Mouse (Mus musculus) intestine, postnatal 0 days (tissue): ENCODE results near the gene Lrrc4c. TPM values are rescaled to one million over a fixed set of nuclear protein-coding genes. Genes with fewer than 3 reads are reported as not detected.
A peak's percentile ranks its signal among the peaks of the same experiment; 100 is the strongest.

Experiments used
- ATAC-seq: fragments of 200-750 bp; cut with Nextera tagmentation; 2 replicates; pipeline ENCODE4 v1.8.0; 2017; ENCODE audit warnings: mild to moderate bottlenecking, moderate TSS enrichment, moderate library complexity
- H3K27ac ChIP-seq: fragments of 300-500 bp; sonication (generic); 2 replicates; pipeline ENCODE4 v1.5.1; 2014; ENCODE audit warnings: mild to moderate bottlenecking, low read depth, low read length, moderate library complexity
- H3K27me3 ChIP-seq: fragments of 300-500 bp; sonication (generic); replicated peaks from 2 replicates; pipeline ENCODE4 v1.6.1; 2014; ENCODE audit warnings: low read length, mixed read lengths; ENCODE audit not compliant: control insufficient read depth, insufficient read depth
- H3K36me3 ChIP-seq: fragments of 300-500 bp; sonication (generic); 2 replicates; pipeline ENCODE4 v1.6.1; 2014; ENCODE audit warnings: mild to moderate bottlenecking, moderate library complexity; ENCODE audit not compliant: control insufficient read depth, insufficient read depth
- H3K4me1 ChIP-seq: fragments of 300-500 bp; sonication (generic); replicated peaks from 2 replicates; pipeline ENCODE4 v1.6.1; 2014; ENCODE audit warnings: antibody characterized with exemption, low read length, mixed read lengths; ENCODE audit not compliant: control insufficient read depth, insufficient read depth
- H3K4me2 ChIP-seq: fragments of 300-500 bp; sonication (generic); replicated peaks from 2 replicates; pipeline ENCODE4 v1.6.1; 2014; ENCODE audit warnings: low read depth, mild to moderate bottlenecking, moderate library complexity
- H3K4me3 ChIP-seq: fragments of 300-500 bp; sonication (generic); 2 replicates; pipeline ENCODE4 v1.5.1; 2014; ENCODE audit warnings: low read depth, low read length
- H3K9ac ChIP-seq: fragments of 300-500 bp; sonication (generic); 2 replicates; pipeline ENCODE4 v1.6.1; 2014; ENCODE audit warnings: mild to moderate bottlenecking, low read depth, low read length
- H3K9me3 ChIP-seq: fragments of 300-500 bp; sonication (generic); 2 replicates; pipeline ENCODE4 v1.6.1; 2016; ENCODE audit warnings: mixed run types; ENCODE audit not compliant: control insufficient read depth
- CTCF ChIP-seq: sonication (generic); IDR thresholded peaks from 2 replicates; pipeline ENCODE4 v1.5.1; 2016; ENCODE audit warnings: low read depth, mild to moderate bottlenecking, control low read depth, antibody characterized with exemption, moderate library complexity
- WGBS: fragments of 180-500 bp; shearing (Covaris S2); extraction: QIAGEN DNeasy Blood & Tissue Kit; methylation state at CpG from one replicate; pipeline ENCODE4 v1.1.7; 2014; 5-methylcytosine and 5-hydroxymethylcytosine counted together
- polyA plus RNA-seq: library from polyadenylated mRNA; unstranded; fragments of >200 nt; fragmentation: Nextera tagmentation; extraction: Ambion mirVana; gene quantifications from 2 replicates; pipeline ENCODE4 v1.2.1, GENCODE M21; 2015

The Lrrc4c gene
- polyA plus RNA-seq, 1 experiment from 2014 or later: 1.2 TPM

DNA sequence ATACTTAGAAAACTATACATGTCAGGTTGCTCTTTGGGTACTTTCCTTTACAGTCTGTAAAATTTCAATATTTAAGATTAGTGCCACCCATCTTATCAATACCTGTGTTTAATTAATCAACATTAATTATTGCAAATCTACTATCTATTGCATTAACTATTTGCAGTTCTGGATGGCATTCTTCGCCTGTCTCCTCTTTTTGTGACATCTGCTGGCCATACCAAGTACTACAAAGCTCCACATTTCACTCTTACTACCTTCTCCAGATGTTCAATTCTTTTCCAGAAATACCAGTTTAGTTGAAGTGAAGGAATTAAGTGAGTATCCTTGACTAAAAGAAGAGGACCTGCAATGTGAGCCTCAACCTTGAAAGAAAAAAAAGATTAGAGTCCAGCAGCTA is 1.4 kb upstream of the Lrrc4c start:
- H3K36me3 ChIP-seq: no peaks in the 10 kb centered on the region
- no peak overlapping the region for H3K4me3 ChIP-seq
- WGBS: 33% methylated on average over 1 of the region's 1 CpGs
- H3K27ac ChIP-seq: no peak overlapping the region
- H3K27me3 ChIP-seq: no peaks in the 10 kb centered on the region
- no peak overlapping the region for H3K4me2 ChIP-seq
- ATAC-seq: no peak
- peak; percentile 23; the same call in 1 of the 2 replicates for TF ChIP-seq CTCF
- no peak overlapping the region for H3K9ac ChIP-seq
- H3K4me1 ChIP-seq: no peaks in the 10 kb centered on the region; the same call in 1 of the 2 replicates
- no peaks in the 10 kb centered on the region for H3K9me3 ChIP-seq

DNA sequence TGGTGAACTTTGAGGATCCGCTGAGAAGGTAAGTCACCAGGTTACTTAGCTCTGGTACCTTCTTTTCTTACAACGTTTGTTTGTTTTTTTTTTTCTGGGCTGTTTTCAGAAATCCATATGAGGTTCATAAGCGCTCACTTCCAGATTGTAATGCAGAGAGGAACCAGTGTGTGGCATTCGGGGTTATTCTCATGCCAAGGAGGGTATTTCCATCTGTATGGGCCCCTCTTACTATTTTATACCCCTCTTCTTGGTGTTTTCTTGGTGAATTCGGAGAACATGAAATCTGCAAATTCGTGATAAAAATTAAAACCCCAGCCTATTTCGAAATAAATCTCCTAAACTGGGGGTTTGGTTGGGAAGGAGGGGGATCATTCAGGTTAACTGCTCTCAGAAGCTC is 587 bp downstream of the Lrrc4c start:
- H3K9ac ChIP-seq: no peak overlapping the region
- no peak for ATAC-seq
- no peaks in the 10 kb centered on the region; the same call in 1 of the 2 replicates for H3K4me1 ChIP-seq
- H3K36me3 ChIP-seq: no peaks in the 10 kb centered on the region
- no peak for TF ChIP-seq CTCF
- H3K4me3 ChIP-seq: no peak overlapping the region
- H3K4me2 ChIP-seq: no peak overlapping the region
- no peaks in the 10 kb centered on the region for H3K9me3 ChIP-seq
- H3K27me3 ChIP-seq: no peaks in the 10 kb centered on the region
- H3K27ac ChIP-seq: no peak overlapping the region
- 35% methylated on average over 7 of the region's 7 CpGs for WGBS

DNA sequence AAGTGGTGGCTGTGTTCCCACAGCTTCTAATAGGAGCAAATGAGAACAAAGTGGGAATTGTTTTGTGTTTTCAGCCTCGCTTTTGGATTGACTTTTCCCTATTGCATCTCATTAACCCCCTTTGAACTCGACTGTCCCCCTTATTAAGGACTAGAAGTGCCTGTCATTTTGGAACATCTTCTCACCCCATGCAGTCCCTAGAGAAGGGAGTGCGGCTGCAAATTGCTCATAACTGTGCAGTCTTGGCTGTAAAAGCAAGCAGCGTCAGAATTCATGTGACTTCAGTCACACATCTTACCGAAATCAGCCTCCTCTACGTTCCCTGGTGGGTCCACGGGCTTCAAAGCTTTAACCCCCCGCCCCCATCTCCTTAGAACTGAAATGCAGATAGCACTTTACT is 1.2 kb downstream of the Lrrc4c start:
- no peaks in the 10 kb centered on the region for H3K36me3 ChIP-seq
- H3K9ac ChIP-seq: no peak overlapping the region
- TF ChIP-seq CTCF: no peak
- no peak overlapping the region for H3K4me2 ChIP-seq
- H3K4me1 ChIP-seq: no peaks in the 10 kb centered on the region; the same call in 1 of the 2 replicates
- ATAC-seq: no peak
- no peaks in the 10 kb centered on the region for H3K9me3 ChIP-seq
- H3K27ac ChIP-seq: no peak overlapping the region
- no peak overlapping the region for H3K4me3 ChIP-seq
- 31% methylated on average over 8 of the region's 8 CpGs for WGBS
- H3K27me3 ChIP-seq: no peaks in the 10 kb centered on the region

DNA sequence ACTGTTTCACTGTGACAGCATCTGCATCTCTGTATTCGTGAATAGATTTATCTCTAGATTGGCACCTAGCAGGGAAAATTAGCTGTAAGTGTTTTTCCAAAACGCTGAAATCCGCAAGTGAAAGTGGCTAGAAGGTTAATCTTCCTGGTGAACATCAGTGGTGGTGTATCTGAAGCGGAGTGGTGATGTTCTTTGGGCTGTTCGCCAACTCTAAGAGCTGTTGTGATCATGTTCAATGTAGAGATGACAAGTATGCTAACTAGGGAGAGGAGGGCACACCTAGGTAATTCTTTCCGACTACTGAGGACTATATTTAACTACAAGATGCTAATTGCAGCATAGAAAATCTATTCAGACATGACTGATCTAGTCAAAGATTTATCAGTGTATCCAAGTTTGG is 1.7 kb downstream of the Lrrc4c start:
- Histone ChIP-seq H3K36me3 (no peaks in the 10 kb centered on the region), H3K27me3 (no peaks in the 10 kb centered on the region), H3K4me2 (no peak overlapping the region), H3K9me3 (no peaks in the 10 kb centered on the region), H3K9ac (no peak overlapping the region), H3K27ac (no peak overlapping the region), H3K4me3 (no peak overlapping the region), H3K4me1 (no peaks in the 10 kb centered on the region; the same call in 1 of the 2 replicates)
- no peak for ATAC-seq
- WGBS: 56% methylated on average over 6 of the region's 6 CpGs
- TF ChIP-seq CTCF: no peak

DNA sequence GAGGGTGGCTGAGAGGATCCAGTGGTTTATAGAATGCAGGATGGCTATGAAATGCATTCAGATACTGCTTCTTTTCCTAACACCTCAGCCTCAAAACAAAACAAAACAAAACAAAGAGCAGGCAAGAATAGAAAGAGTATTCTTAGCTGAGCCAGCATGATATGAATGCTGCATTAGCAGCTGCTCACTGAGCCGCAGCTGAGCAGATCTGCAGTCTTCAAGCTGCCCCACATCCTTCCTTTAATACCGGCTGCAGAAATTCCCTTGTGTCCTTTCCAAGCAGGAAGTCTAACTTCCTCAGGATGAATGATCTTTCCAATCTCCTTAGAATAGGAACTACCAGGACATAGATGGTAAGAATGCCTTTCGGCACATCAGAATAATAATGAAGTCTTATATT is 16.7 kb downstream of the Lrrc4c start:
- WGBS: 65% methylated on average over 3 of the region's 3 CpGs
- H3K4me3 ChIP-seq: no peak overlapping the region
- H3K27me3 ChIP-seq: no peaks in the 10 kb centered on the region
- H3K9ac ChIP-seq: no peak overlapping the region
- H3K4me1 ChIP-seq: no peaks in the 10 kb centered on the region; the same call in 1 of the 2 replicates
- ATAC-seq: no peak
- no peak overlapping the region for H3K4me2 ChIP-seq
- TF ChIP-seq CTCF: no peak
- no peak overlapping the region for H3K27ac ChIP-seq
- no peaks in the 10 kb centered on the region for H3K9me3 ChIP-seq
- H3K36me3 ChIP-seq: no peaks in the 10 kb centered on the region

DNA sequence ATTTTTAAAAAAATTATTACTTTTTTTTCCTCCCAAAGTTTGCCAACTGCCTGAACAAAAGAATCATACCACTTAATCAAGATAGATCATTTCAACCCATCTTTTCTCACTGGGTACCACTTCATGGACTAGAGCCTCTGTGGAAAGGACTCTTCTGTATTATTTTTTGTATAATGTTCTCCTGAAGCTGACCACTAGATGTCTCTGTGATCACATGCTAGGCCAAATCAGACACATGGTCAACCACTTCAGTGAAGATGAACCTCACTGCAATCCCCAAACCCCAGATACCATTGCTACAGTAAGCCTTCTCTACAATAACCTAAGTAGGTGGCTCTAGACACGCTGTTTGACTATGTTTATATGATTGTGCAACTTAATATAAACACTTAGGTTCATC is 19.4 kb downstream of the Lrrc4c start:
- Histone ChIP-seq H3K9ac (no peak overlapping the region), H3K9me3 (no peaks in the 10 kb centered on the region), H3K4me2 (no peak overlapping the region), H3K36me3 (no peaks in the 10 kb centered on the region), H3K27ac (no peak overlapping the region), H3K4me3 (no peak overlapping the region), H3K27me3 (no peaks in the 10 kb centered on the region), H3K4me1 (no peaks in the 10 kb centered on the region; the same call in 1 of the 2 replicates)
- WGBS: 26% methylated on average over 1 of the region's 1 CpGs
- peak; percentile 65 for TF ChIP-seq CTCF
- no peak for ATAC-seq
